Mouse (Mus musculus) kidney, adult 2 months (tissue): ENCODE data around the gene Mgat4b. TPM values are rescaled to one million over a fixed set of nuclear protein-coding genes. Genes with fewer than 3 reads are reported as not detected.
A peak's percentile ranks its signal among the peaks of the same experiment; 100 is the strongest.

ENCODE experiments used
- DNase-seq: peaks from one replicate; pipeline ENCODE4 v3.0.0; 2021
- H3K27ac ChIP-seq: fragments of 200-500 bp; 2 replicates; pipeline ENCODE4 v1.5.1; 2012; ENCODE audit warnings: low read depth, low read length, control low read depth, inconsistent platforms; ENCODE audit not compliant: insufficient read depth
- H3K27me3 ChIP-seq: fragments of 200-500 bp; replicated peaks from 2 replicates; pipeline ENCODE4 v1.6.1; 2012; ENCODE audit warnings: mild to moderate bottlenecking, moderate library complexity, low read length, inconsistent platforms; ENCODE audit not compliant: control insufficient read depth, insufficient read depth
- H3K36me3 ChIP-seq: fragments of 200-500 bp; 2 replicates; pipeline ENCODE4 v1.6.1; 2012; ENCODE audit warnings: mild to moderate bottlenecking, moderate library complexity, low read length, inconsistent platforms; ENCODE audit not compliant: control insufficient read depth, insufficient read depth
- H3K4me1 ChIP-seq: fragments of 200-500 bp; 2 replicates; pipeline ENCODE4 v1.6.1; 2011; ENCODE audit warnings: low read length; ENCODE audit not compliant: control insufficient read depth, insufficient read depth
- H3K4me3 ChIP-seq: fragments of 200-500 bp; 2 replicates; pipeline ENCODE4 v1.5.1; 2011; ENCODE audit warnings: mild to moderate bottlenecking, low read depth, low read length, control low read depth; ENCODE audit not compliant: insufficient read depth
- CTCF ChIP-seq: fragments of 200-500 bp; conservative IDR thresholded peaks from 2 replicates; pipeline ENCODE4 v1.5.1; 2011; ENCODE audit warnings: low read depth, mild to moderate bottlenecking, control low read depth, low read length, moderate library complexity, mixed read lengths; ENCODE audit not compliant: insufficient read depth, insufficient read length
- POLR2A ChIP-seq: fragments of 200-500 bp; IDR thresholded peaks from one replicate; pipeline ENCODE4 v1.6.1; 2011; ENCODE audit warnings: low read depth, low read length, control low read depth
- WGBS: fragments of 180-500 bp; shearing (Covaris S2); methylation state at CpG from one replicate; pipeline ENCODE4 v1.1.7; 2018; 5-methylcytosine and 5-hydroxymethylcytosine counted together
- polyA plus RNA-seq: library from polyadenylated mRNA; depleted of rRNA; stranded (reverse); fragments of >200 nt; gene quantifications from 2 replicates; pipeline ENCODE4 v1.2.3, GENCODE M21; 2012

Gene Mgat4b
- polyA plus RNA-seq, 1 experiment: 85.4 TPM

- Histone ChIP-seq H3K4me3 (no peak overlapping the region), H3K4me1 (peaks cover 18% of the 10 kb centered on the region), H3K27me3 (no peaks in the 10 kb centered on the region), H3K27ac (peak overlapping the region; percentile 62), H3K36me3 (peaks cover 2% of the 10 kb centered on the region)
- no peak for TF ChIP-seq CTCF
- TF ChIP-seq POLR2A: no peak
- WGBS: 64% methylated on average over 11 of the region's 11 CpGs
- no peak for DNase-seq
Measured at GRCm38 (mm10) chr11:50252684-50253265, 42.1 kb downstream of the Mgat4b start.

- Histone ChIP-seq H3K27ac (no peak overlapping the region), H3K4me1 (peaks cover 18% of the 10 kb centered on the region), H3K27me3 (no peaks in the 10 kb centered on the region), H3K36me3 (peaks cover 2% of the 10 kb centered on the region), H3K4me3 (no peak overlapping the region)
- WGBS: 53% methylated on average over 1 of the region's 1 CpGs
- DNase-seq: no peak
- no peak for TF ChIP-seq POLR2A
- TF ChIP-seq CTCF: no peak
Measured at GRCm38 (mm10) chr11:50253393-50253792, 42.7 kb downstream of the Mgat4b start.

GRCm38 (mm10) chr11:50254010-50254580 lies 43.4 kb downstream of the Mgat4b start:
- peaks cover 18% of the 10 kb centered on the region for H3K4me1 ChIP-seq
- no peak overlapping the region for H3K27ac ChIP-seq
- H3K27me3 ChIP-seq: no peaks in the 10 kb centered on the region
- no peak for DNase-seq
- H3K4me3 ChIP-seq: no peak overlapping the region
- TF ChIP-seq CTCF (no peak), POLR2A (no peak)
- peaks cover 2% of the 10 kb centered on the region for H3K36me3 ChIP-seq
- 54% methylated on average over 12 of the region's 12 CpGs for WGBS

- DNase-seq: no peak
- WGBS: 73% methylated on average over 7 of the region's 7 CpGs
- Histone ChIP-seq H3K36me3 (peaks cover 2% of the 10 kb centered on the region), H3K4me1 (peaks cover 15% of the 10 kb centered on the region), H3K27me3 (no peaks in the 10 kb centered on the region), H3K27ac (no peak overlapping the region), H3K4me3 (no peak overlapping the region)
- no peak for TF ChIP-seq POLR2A
- no peak for TF ChIP-seq CTCF
Measured at GRCm38 (mm10) chr11:50256615-50257014, 45.9 kb downstream of the Mgat4b start.

- no peak overlapping the region for H3K27ac ChIP-seq
- WGBS: 72% methylated on average over 7 of the region's 7 CpGs
- H3K27me3 ChIP-seq: no peaks in the 10 kb centered on the region
- no peak for TF ChIP-seq CTCF
- no peak for TF ChIP-seq POLR2A
- peaks cover under 1% of the 10 kb centered on the region; the same call in 1 of the 2 replicates for H3K4me1 ChIP-seq
- no peak overlapping the region for H3K4me3 ChIP-seq
- H3K36me3 ChIP-seq: peaks cover 2% of the 10 kb centered on the region
- DNase-seq: no peak
Measured at GRCm38 (mm10) chr11:50258310-50258709, 47.6 kb downstream of the Mgat4b start.

GRCm38 (mm10) chr11:50262020-50262419 lies 51.3 kb downstream of the Mgat4b start:
- Histone ChIP-seq H3K4me3 (no peak overlapping the region), H3K27me3 (no peaks in the 10 kb centered on the region), H3K36me3 (no peaks in the 10 kb centered on the region; the same call in 1 of the 2 replicates), H3K27ac (no peak overlapping the region), H3K4me1 (peaks cover 8% of the 10 kb centered on the region; the same call in 1 of the 2 replicates)
- WGBS: 43% methylated on average over 4 of the region's 4 CpGs
- peak; percentile 76 for DNase-seq
- TF ChIP-seq POLR2A (no peak), CTCF (peak; percentile 75)

- Histone ChIP-seq H3K27me3 (no peaks in the 10 kb centered on the region), H3K4me3 (no peak overlapping the region), H3K27ac (no peak overlapping the region), H3K4me1 (peaks cover 16% of the 10 kb centered on the region; the same call in 1 of the 2 replicates), H3K36me3 (no peaks in the 10 kb centered on the region)
- 86% methylated on average over 3 of the region's 3 CpGs for WGBS
- no peak for DNase-seq
- TF ChIP-seq CTCF: no peak
Measured at GRCm38 (mm10) chr11:50263198-50263597, 52.5 kb downstream of the Mgat4b start.
